Mouse (Mus musculus) kidney, postnatal 0 days (tissue): ENCODE measurements at regions not wholly inside any gene's neighbourhood (a gene's known extent, or its start where the extent isn't known, plus 50 kb on each side); places are given as distances from the start of the nearest gene placed in this dataset.

Experiments
- ATAC-seq: fragments of 200-750 bp; cut with Nextera tagmentation; replicated peaks from 2 replicates; pipeline ENCODE4 v1.8.0; 2017; ENCODE audit warnings: low read depth, moderate number of reproducible peaks, moderate TSS enrichment, moderate library complexity; ENCODE audit not compliant: low FRiP score
- DNase-seq: peaks from one replicate; pipeline ENCODE4 v3.0.0-alpha.2; 2016; ENCODE audit warnings: low spot score
- H3K27ac ChIP-seq: fragments of 300-500 bp; sonication (generic); 2 replicates; pipeline ENCODE4 v1.5.1; 2014; ENCODE audit warnings: mild to moderate bottlenecking
- H3K27me3 ChIP-seq: fragments of 300-500 bp; sonication (generic); 2 replicates; pipeline ENCODE4 v1.6.1; 2014; ENCODE audit warnings: low read length, mixed read lengths; ENCODE audit not compliant: insufficient read depth
- H3K36me3 ChIP-seq: fragments of 300-500 bp; sonication (generic); 2 replicates; pipeline ENCODE4 v1.6.1; 2014; ENCODE audit warnings: low read length, mixed read lengths; ENCODE audit not compliant: insufficient read depth
- H3K4me1 ChIP-seq: fragments of 300-500 bp; sonication (generic); replicated peaks from 2 replicates; pipeline ENCODE4 v1.6.1; 2014; ENCODE audit warnings: antibody characterized with exemption, low read length, mixed read lengths; ENCODE audit not compliant: insufficient read depth
- H3K4me2 ChIP-seq: fragments of 300-500 bp; sonication (generic); 2 replicates; pipeline ENCODE4 v1.6.1; 2014; ENCODE audit warnings: mild to moderate bottlenecking, low read length, moderate library complexity, mixed read lengths
- H3K4me3 ChIP-seq: fragments of 300-500 bp; sonication (generic); replicated peaks from 2 replicates; pipeline ENCODE4 v1.5.1; 2014; ENCODE audit warnings: low read depth, low read length
- H3K9ac ChIP-seq: fragments of 300-500 bp; sonication (generic); 2 replicates; pipeline ENCODE4 v1.6.1; 2014; ENCODE audit warnings: low read depth, low read length
- H3K9me3 ChIP-seq: fragments of 300-500 bp; sonication (generic); replicated peaks from 2 replicates; pipeline ENCODE4 v1.6.1; 2016; ENCODE audit warnings: low read length, inconsistent platforms, mixed read lengths
- CTCF ChIP-seq: IDR thresholded peaks from 2 replicates; pipeline ENCODE4 v1.5.1; 2016; ENCODE audit warnings: antibody characterized with exemption, low read depth, mild to moderate bottlenecking, moderate library complexity
- WGBS: fragments of 180-500 bp; shearing (Covaris S2); extraction: QIAGEN DNeasy Blood & Tissue Kit; methylation state at CpG from one replicate; pipeline ENCODE4 v1.1.7; 2014; 5-methylcytosine and 5-hydroxymethylcytosine counted together

DNA sequence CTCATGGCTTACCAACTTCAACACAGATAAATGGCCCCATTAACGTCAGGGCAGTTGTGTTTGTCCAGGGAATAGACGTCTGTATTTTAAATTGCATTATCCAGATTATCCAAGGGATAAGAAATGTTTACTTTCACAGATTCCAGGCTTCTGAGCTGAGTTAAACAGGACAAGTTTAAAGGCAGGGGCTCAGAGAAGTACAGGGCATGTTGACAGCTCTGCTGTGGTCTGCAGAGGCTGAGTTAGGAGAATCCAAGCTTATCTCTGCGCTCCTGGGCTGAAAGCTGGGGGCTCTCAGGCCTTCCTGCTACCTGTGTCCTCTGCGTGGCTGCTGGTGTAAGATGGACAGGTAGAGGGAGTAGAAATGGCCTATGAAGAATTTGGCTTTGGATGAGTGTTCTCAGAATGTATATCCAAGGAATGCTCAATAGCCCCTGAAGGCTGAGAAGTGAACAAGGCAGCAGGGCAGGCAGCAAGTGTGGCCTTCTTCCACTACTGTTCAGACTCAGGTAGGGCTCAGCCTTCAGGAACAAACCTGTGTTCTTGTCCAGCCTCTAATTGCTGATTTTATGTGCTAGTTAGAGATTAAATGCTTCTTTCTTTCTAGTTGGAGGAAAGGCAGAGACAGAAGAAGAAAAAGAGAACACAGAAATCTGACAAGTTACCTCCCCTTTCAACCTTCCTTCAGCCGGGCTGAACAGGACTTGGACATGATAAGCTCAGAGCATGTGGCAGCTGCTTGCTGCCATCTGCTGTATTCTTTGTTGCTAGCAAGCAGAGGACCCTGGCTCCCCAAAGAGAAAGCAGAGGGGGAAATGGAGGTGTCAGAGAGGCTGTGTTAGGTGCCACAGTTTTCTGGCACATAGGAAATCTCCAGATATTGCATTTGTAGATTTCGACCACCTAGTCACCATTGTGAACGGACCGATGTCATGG lies 77.9 kb upstream of the Grem2 start:
- WGBS = 65% methylated on average over 8 of the region's 8 CpGs
- Histone ChIP-seq H3K4me3 (no peak overlapping the region), H3K9me3 (no peaks in the 10 kb centered on the region), H3K36me3 (no peaks in the 10 kb centered on the region), H3K4me1 (no peaks in the 10 kb centered on the region), H3K27ac (no peak overlapping the region), H3K4me2 (no peak overlapping the region), H3K27me3 (no peaks in the 10 kb centered on the region), H3K9ac (no peak overlapping the region)
- ATAC-seq (no peak), DNase-seq (peak; percentile 67)
- TF ChIP-seq CTCF = peak; percentile 82

DNA sequence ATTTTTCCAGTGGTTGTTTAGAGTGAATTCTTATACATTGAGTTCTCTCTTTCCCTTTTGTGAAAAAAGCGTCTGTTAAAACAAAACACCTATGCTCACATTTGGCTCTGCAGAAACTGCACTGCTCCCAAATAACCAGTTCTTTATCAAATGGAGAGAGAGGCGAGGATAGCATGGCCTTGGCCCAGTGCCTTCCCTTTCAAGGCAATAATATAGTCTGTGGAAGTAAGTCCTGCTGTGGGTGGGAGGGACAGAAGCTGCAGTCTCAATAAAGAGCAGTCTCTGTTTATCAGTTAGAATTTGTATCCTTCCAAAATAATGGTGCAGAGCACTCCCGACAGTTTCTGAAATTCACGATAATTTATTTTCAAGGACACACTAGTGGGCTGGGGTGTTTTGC lies 70.9 kb upstream of the Grem2 start:
- no peak overlapping the region for H3K4me3 ChIP-seq
- WGBS = 75% methylated on average over 4 of the region's 4 CpGs

DNA sequence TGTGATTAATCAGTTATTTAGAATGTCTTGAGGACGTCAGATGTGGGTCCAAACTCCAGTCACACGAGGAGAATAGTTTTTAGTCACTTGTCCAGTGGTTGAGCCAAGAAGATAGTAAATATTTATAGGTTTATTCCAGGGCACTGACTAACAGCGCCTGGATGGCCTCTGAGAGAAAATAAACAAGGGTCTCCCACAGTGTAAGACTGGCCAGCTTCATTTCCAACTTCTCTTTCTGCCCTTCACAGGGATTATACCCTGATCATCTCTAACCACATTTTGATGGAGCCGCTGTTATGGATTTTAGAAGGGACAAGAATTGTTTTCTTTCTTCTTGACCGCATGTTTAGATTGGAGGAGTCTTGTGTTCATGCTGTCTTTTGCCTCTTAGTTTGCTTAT lies 67.0 kb upstream of the Grem2 start:
- H3K4me3 ChIP-seq = no peak overlapping the region
- no peaks in the 10 kb centered on the region for H3K4me1 ChIP-seq
- no peak overlapping the region for H3K9ac ChIP-seq
- H3K9me3 ChIP-seq = no peaks in the 10 kb centered on the region
- no peak for TF ChIP-seq CTCF
- no peaks in the 10 kb centered on the region for H3K36me3 ChIP-seq
- WGBS = 61% methylated on average over 5 of the region's 5 CpGs
- ATAC-seq (no peak), DNase-seq (no peak)
- H3K27me3 ChIP-seq = no peaks in the 10 kb centered on the region
- H3K4me2 ChIP-seq = no peak overlapping the region
- no peak overlapping the region for H3K27ac ChIP-seq

More for the DNA sequence above, 70.9 kb upstream of the Grem2 start:
- Histone ChIP-seq H3K27me3 (no peaks in the 10 kb centered on the region), H3K36me3 (no peaks in the 10 kb centered on the region), H3K9me3 (no peaks in the 10 kb centered on the region), H3K4me2 (no peak overlapping the region), H3K27ac (no peak overlapping the region), H3K9ac (no peak overlapping the region), H3K4me1 (no peaks in the 10 kb centered on the region)
- ATAC-seq (no peak), DNase-seq (no peak)
- no peak for TF ChIP-seq CTCF

DNA sequence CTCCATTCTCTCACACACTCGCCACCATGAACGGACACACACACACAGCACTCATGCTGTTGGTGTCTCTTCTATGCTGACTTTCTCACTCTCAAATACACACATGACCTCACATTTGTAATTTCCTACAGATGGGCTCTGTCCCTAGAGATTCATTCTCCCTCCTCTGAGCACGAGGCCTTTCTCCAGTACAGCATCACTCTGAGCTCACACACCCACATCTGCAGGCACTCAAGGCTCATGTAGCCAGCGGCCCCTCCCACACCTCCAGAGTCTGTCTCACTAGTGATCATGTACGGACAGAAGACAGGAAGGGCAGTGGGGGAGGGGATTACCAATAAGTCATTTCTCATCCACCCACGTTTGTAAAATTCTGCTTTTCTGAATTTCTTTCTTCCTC lies 50.3 kb upstream of the Grem2 start:
- no peak overlapping the region for H3K27ac ChIP-seq
- H3K27me3 ChIP-seq = no peaks in the 10 kb centered on the region
- H3K4me2 ChIP-seq = no peak overlapping the region
- DNase-seq (no peak), ATAC-seq (no peak)
- no peaks in the 10 kb centered on the region for H3K36me3 ChIP-seq
- WGBS = 41% methylated on average over 6 of the region's 6 CpGs
- no peaks in the 10 kb centered on the region for H3K9me3 ChIP-seq
- H3K4me1 ChIP-seq = no peaks in the 10 kb centered on the region
- TF ChIP-seq CTCF = no peak
- no peak overlapping the region for H3K9ac ChIP-seq
- H3K4me3 ChIP-seq = no peak overlapping the region
